Mouse (Mus musculus) bone marrow, adult 2 months (tissue): ENCODE measurements at regions not wholly inside any gene's neighbourhood (a gene's known extent, or its start where the extent isn't known, plus 50 kb on each side); places are given as distances from the start of the nearest gene placed in this dataset.

Experiments
- CTCF ChIP-seq: fragments of 200-500 bp; IDR thresholded peaks from 2 replicates; pipeline ENCODE4 v1.5.1; 2011; ENCODE audit warnings: low read length, control low read depth; ENCODE audit not compliant: control insufficient read depth, insufficient read depth
- POLR2A ChIP-seq: fragments of 200-500 bp; IDR thresholded peaks from 2 replicates; pipeline ENCODE4 v1.6.1; 2011; ENCODE audit warnings: low read depth, mild to moderate bottlenecking, control low read depth, low read length, borderline replicate concordance; ENCODE audit not compliant: control insufficient read depth

DNA sequence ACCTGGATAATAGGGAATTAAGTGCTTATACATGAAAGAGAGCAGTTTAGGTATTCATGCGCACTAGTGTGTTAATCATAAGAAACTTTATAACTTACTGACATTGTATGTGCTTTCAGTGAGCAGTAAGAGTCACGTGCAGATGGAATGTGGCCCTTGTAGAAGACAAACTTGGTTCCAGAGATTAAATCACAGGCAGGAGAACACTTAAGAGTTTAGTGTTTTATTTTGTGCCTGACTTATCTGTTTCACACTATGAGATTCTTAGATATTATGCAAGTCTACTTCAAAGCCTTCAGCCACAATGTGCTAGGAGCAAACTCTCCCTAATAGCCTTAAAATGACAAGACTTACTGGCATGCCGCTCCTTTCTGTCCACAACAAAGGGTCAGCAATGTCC, 296.8 kb downstream of the Gja1 start:
- no peak for TF ChIP-seq CTCF
- TF ChIP-seq POLR2A: no peak
